Mouse (Mus musculus): ENCODE measurements around the gene Tbc1d7. TPM values are rescaled to one million over a fixed set of nuclear protein-coding genes. Genes with fewer than 3 reads are reported as not detected.
A peak's percentile ranks its signal among the peaks of the same experiment; 100 is the strongest.

Gene Tbc1d7
- 0.29 and 0.42 TPM in 2 replicates for polyA plus RNA-seq (2012)

DNA sequence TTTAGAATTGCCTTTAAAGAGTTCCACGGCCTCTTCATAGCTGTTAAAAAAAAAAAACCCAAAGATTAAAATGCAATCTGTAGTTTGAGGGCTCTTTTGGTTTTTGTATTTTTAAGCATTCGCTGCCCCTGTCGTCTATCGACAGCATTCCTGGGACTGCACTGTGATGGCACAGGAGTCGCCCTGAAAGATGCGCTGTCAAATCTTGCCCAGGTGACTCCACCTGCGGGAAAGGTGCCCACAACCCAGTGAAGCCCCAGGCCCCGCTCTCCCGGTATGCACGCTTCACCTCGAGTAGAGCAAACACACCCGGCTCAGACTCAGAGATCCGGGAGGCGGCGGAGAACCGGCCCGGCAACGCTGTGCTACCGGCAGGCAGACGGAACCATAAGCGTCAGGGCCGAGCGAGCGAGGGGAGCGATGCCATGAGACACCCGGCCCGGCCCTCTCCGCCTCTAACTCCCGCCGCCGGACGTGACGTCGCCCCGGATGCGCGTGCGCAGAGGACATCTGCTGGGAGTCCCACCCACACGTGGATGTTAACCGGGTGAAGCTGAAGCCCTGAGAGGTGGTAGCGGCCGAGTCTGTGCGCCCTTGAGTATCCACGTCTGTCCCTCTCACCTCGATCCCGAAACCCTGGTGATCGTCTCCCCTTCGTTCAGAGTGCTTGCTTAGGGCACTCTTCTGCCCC is at the start of gene Tbc1d7:
Gene Tbc1d7 (minus strand): TSS at position 482 of the 691 bp plus-strand sequence.
- Histone ChIP-seq H3K9me3 (ENCODE audit: control insufficient read depth, low read length) (no peaks in the 10 kb centered on the region), H3K36me3 (ENCODE audit: control insufficient read depth) (no peaks in the 10 kb centered on the region), H3K4me1 (ENCODE audit: control insufficient read depth) (peaks cover 29% of the 10 kb centered on the region), H3K4me3 (replicated peaks) (peak within 1 kb of the TSS; percentile 82), H3K27me3 (ENCODE audit: control insufficient read depth) (no peaks in the 10 kb centered on the region)
- TF ChIP-seq GATA1 (IDR thresholded peaks at IDR 0.05; ENCODE audit: low read length), result no peak

DNA sequence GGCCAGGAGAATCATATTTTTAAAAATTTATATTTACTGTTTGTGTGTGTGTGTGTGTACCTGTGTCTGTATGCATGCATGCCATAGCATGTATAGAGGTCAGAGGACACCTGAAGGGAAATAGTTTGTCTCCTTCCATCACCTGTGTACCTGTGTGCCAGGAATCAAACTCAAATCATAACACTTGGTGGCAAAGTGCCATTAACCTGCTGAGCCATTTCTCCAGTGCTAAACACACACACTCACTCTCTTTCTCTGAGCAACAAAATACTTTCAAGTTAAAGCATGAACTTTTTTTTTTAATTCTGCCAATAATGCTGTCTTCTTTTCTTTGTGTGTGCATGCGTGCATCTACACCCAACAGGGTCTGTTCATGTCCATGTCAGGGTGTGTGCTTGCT is 49.3 kb upstream of the Tbc1d7 start:
- H3K4me1 ChIP-seq (ENCODE audit: control insufficient read depth), result no peaks in the 10 kb centered on the region
- H3K9me3 ChIP-seq (ENCODE audit: control insufficient read depth, low read length), result no peaks in the 10 kb centered on the region
- no peaks in the 10 kb centered on the region for H3K36me3 ChIP-seq (ENCODE audit: control insufficient read depth)

GRCm38 (mm10) chr13:43218764-43219163 is 47.5 kb upstream of the Tbc1d7 start:
- Histone ChIP-seq H3K4me1 (ENCODE audit: control insufficient read depth) (no peaks in the 10 kb centered on the region), H3K4me3 (replicated peaks) (no peak overlapping the region), H3K9me3 (ENCODE audit: control insufficient read depth, low read length) (no peaks in the 10 kb centered on the region), H3K36me3 (ENCODE audit: control insufficient read depth) (no peaks in the 10 kb centered on the region), H3K27me3 (ENCODE audit: control insufficient read depth) (peaks cover 49% of the 10 kb centered on the region)
- TF ChIP-seq TAL1 (IDR thresholded peaks at IDR 0.05; ENCODE audit: low read length), result no peak
- no peak for TF ChIP-seq GATA1 (IDR thresholded peaks at IDR 0.05; ENCODE audit: low read length)

More for the DNA sequence above, 49.3 kb upstream of the Tbc1d7 start:
- Histone ChIP-seq H3K27me3 (ENCODE audit: control insufficient read depth) (peaks cover 35% of the 10 kb centered on the region), H3K4me3 (replicated peaks) (no peak overlapping the region)
- TF ChIP-seq TAL1 (IDR thresholded peaks at IDR 0.05; ENCODE audit: low read length) (no peak), GATA1 (IDR thresholded peaks at IDR 0.05; ENCODE audit: low read length) (no peak)

- TF ChIP-seq TAL1 (IDR thresholded peaks at IDR 0.05; ENCODE audit: low read length) (no peak), GATA1 (IDR thresholded peaks at IDR 0.05; ENCODE audit: low read length) (no peak)
- Histone ChIP-seq H3K36me3 (ENCODE audit: control insufficient read depth) (no peaks in the 10 kb centered on the region), H3K4me3 (replicated peaks) (no peak overlapping the region), H3K27me3 (ENCODE audit: control insufficient read depth) (peaks cover 49% of the 10 kb centered on the region), H3K4me1 (ENCODE audit: control insufficient read depth) (no peaks in the 10 kb centered on the region), H3K9me3 (ENCODE audit: control insufficient read depth, low read length) (no peaks in the 10 kb centered on the region)
These were observed 47.0 kb upstream of the Tbc1d7 start for GRCm38 (mm10) chr13:43218284-43218683.

- Histone ChIP-seq H3K36me3 (ENCODE audit: control insufficient read depth) (no peaks in the 10 kb centered on the region), H3K9me3 (ENCODE audit: control insufficient read depth, low read length) (no peaks in the 10 kb centered on the region), H3K4me3 (replicated peaks) (no peak overlapping the region), H3K4me1 (ENCODE audit: control insufficient read depth) (no peaks in the 10 kb centered on the region), H3K27me3 (ENCODE audit: control insufficient read depth) (peaks cover 49% of the 10 kb centered on the region)
- no peak for TF ChIP-seq GATA1 (IDR thresholded peaks at IDR 0.05; ENCODE audit: low read length)
- no peak for TF ChIP-seq TAL1 (IDR thresholded peaks at IDR 0.05; ENCODE audit: low read length)
These were observed 46.4 kb upstream of the Tbc1d7 start for GRCm38 (mm10) chr13:43217686-43218085.

- no peaks in the 10 kb centered on the region for H3K4me1 ChIP-seq (ENCODE audit: control insufficient read depth)
- TF ChIP-seq GATA1 (IDR thresholded peaks at IDR 0.05; ENCODE audit: low read length) (no peak), TAL1 (IDR thresholded peaks at IDR 0.05; ENCODE audit: low read length) (no peak)
These were observed 45.8 kb upstream of the Tbc1d7 start for GRCm38 (mm10) chr13:43217059-43217458.

GRCm38 (mm10) chr13:43215994-43216706 is 44.8 kb upstream of the Tbc1d7 start:
- TF ChIP-seq TAL1 (IDR thresholded peaks at IDR 0.05; ENCODE audit: low read length) (no peak), GATA1 (IDR thresholded peaks at IDR 0.05; ENCODE audit: low read length) (no peak)
- H3K4me3 ChIP-seq (replicated peaks), result no peak overlapping the region
- peaks cover 51% of the 10 kb centered on the region for H3K27me3 ChIP-seq (ENCODE audit: control insufficient read depth)
- no peaks in the 10 kb centered on the region for H3K4me1 ChIP-seq (ENCODE audit: control insufficient read depth)
- H3K36me3 ChIP-seq (ENCODE audit: control insufficient read depth), result no peaks in the 10 kb centered on the region
- no peaks in the 10 kb centered on the region for H3K9me3 ChIP-seq (ENCODE audit: control insufficient read depth, low read length)

More at GRCm38 (mm10) chr13:43217059-43217458, 45.8 kb upstream of the Tbc1d7 start:
- Histone ChIP-seq H3K4me3 (replicated peaks) (no peak overlapping the region), H3K27me3 (ENCODE audit: control insufficient read depth) (peaks cover 49% of the 10 kb centered on the region), H3K36me3 (ENCODE audit: control insufficient read depth) (no peaks in the 10 kb centered on the region), H3K9me3 (ENCODE audit: control insufficient read depth, low read length) (no peaks in the 10 kb centered on the region)

DNA sequence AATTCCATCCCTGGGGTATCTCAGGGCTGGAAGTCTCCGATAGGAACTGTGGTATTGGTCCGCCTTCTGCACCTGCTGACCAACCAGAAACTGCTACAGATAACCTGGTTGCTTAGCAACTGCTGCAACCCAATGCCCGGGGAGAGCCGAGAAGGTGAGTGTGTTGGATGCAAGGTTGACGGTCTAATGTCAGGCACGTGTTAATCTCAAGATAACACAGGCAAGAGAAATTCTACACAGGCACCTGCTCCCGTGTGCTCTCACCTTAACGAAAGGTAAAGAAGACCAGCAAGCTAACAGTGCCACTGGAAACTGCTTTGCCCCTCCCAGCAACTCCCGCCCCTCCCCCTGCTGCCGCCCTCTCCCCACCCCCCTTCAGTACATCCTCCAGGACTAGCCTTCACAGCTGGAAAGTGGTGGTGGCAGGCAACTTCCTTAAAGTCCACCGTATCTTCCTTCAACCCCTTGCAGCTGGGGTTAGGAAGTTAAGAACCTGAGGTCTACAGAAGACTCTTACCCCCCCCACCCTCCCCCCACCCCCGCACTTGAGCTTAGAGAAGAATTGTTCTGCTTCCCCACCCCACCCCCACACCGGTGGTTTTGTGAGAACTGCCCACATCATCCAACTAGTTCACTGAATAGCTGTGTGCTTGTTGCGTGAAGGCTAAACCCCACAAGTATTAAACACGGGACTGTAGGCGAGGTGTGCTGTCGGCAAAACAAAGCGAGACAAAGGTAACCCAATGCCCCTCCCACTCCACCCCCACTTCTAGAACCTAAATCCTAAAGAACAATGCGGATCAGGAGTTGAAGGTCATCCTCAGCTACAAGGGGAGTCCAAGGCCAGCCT is 44.1 kb upstream of the Tbc1d7 start:
- Histone ChIP-seq H3K4me3 (replicated peaks) (no peak overlapping the region), H3K27me3 (ENCODE audit: control insufficient read depth) (peaks cover 51% of the 10 kb centered on the region), H3K4me1 (ENCODE audit: control insufficient read depth) (no peaks in the 10 kb centered on the region), H3K9me3 (ENCODE audit: control insufficient read depth, low read length) (no peaks in the 10 kb centered on the region), H3K36me3 (ENCODE audit: control insufficient read depth) (no peaks in the 10 kb centered on the region)
- TF ChIP-seq TAL1 (IDR thresholded peaks at IDR 0.05; ENCODE audit: low read length) (no peak), GATA1 (IDR thresholded peaks at IDR 0.05; ENCODE audit: low read length) (no peak)

GRCm38 (mm10) chr13:43212338-43212737 is 41.0 kb upstream of the Tbc1d7 start:
- Histone ChIP-seq H3K9me3 (ENCODE audit: control insufficient read depth, low read length) (no peaks in the 10 kb centered on the region), H3K27me3 (ENCODE audit: control insufficient read depth) (peaks cover 41% of the 10 kb centered on the region), H3K4me1 (ENCODE audit: control insufficient read depth) (peaks cover 8% of the 10 kb centered on the region), H3K36me3 (ENCODE audit: control insufficient read depth) (no peaks in the 10 kb centered on the region), H3K4me3 (replicated peaks) (no peak overlapping the region)
- TF ChIP-seq GATA1 (IDR thresholded peaks at IDR 0.05; ENCODE audit: low read length), result no peak
- no peak for TF ChIP-seq TAL1 (IDR thresholded peaks at IDR 0.05; ENCODE audit: low read length)
